Mouse (Mus musculus) gastrocnemius, postnatal 14 days (tissue): ENCODE results near the gene Akap13. TPM values are rescaled to one million over a fixed set of nuclear protein-coding genes. Genes with fewer than 3 reads are reported as not detected.
A peak's percentile ranks its signal among the peaks of the same experiment; 100 is the strongest.

Source experiments
- DNase-seq: peaks from one replicate; pipeline ENCODE4 v3.0.0; 2021; ENCODE audit warnings: mixed read lengths
- intact Hi-C: fragments of 180-260 bp; cut with DNase I; formaldehyde crosslinking; loops from one replicate; pipeline ENCODE4 v1.15.1; 2025; ENCODE audit warnings: low total_unique reads
- total RNA-seq, 2 experiments: library from RNA; stranded (reverse); gene quantifications; 2 replicates each; pipeline ENCODE4 v1.2.3; 2021

Akap13 gene
- total RNA-seq, 2 experiments from 2014 or later: 65.0 to 73.0 TPM

- intact Hi-C loops: no loop called here
Measured at GRCm38 (mm10) chr7:75644585-75644984, 189.3 kb downstream of the Akap13 start.

GRCm38 (mm10) chr7:75645156-75645933, 190.0 kb downstream of the Akap13 start:
- intact Hi-C loops: no loop called here
- no peak for DNase-seq

More at GRCm38 (mm10) chr7:75644585-75644984, 189.3 kb downstream of the Akap13 start:
- no peak for DNase-seq

GRCm38 (mm10) chr7:75648051-75648450, 192.7 kb downstream of the Akap13 start:
- no peak for DNase-seq
- intact Hi-C loops: no loop called here

GRCm38 (mm10) chr7:75648961-75649360, 193.6 kb downstream of the Akap13 start:
- intact Hi-C loops: no loop called here

GRCm38 (mm10) chr7:75649966-75650365, 194.6 kb downstream of the Akap13 start:
- DNase-seq: no peak
- intact Hi-C loops: no loop called here

More at GRCm38 (mm10) chr7:75648961-75649360, 193.6 kb downstream of the Akap13 start:
- DNase-seq: no peak

- intact Hi-C loops: no loop called here
- no peak for DNase-seq
Measured at GRCm38 (mm10) chr7:75653684-75654317, 198.5 kb downstream of the Akap13 start.

GRCm38 (mm10) chr7:75655180-75656074, 200.1 kb downstream of the Akap13 start:
- intact Hi-C loops: no loop called here
- DNase-seq: no peak

GRCm38 (mm10) chr7:75656297-75656852, 201.0 kb downstream of the Akap13 start:
- no peak for DNase-seq
- intact Hi-C loops: no loop called here

- intact Hi-C loops: no loop called here
- no peak for DNase-seq
Measured at GRCm38 (mm10) chr7:75656896-75657295, 201.6 kb downstream of the Akap13 start.

GRCm38 (mm10) chr7:75664455-75664854, 209.1 kb downstream of the Akap13 start:
- intact Hi-C loops: no loop called here
- no peak for DNase-seq

GRCm38 (mm10) chr7:75666982-75667381, 211.6 kb downstream of the Akap13 start:
- no peak for DNase-seq
- intact Hi-C loops: no loop called here

- intact Hi-C loops: no loop called here
- DNase-seq: no peak
Measured at GRCm38 (mm10) chr7:75667531-75667930, 212.2 kb downstream of the Akap13 start.

- intact Hi-C loops: no loop called here
- DNase-seq: no peak
Measured at GRCm38 (mm10) chr7:75668396-75668795, 213.1 kb downstream of the Akap13 start.

GRCm38 (mm10) chr7:75669416-75669815, 214.1 kb downstream of the Akap13 start:
- DNase-seq: no peak
- intact Hi-C loops: no loop called here

- intact Hi-C loops: no loop called here
- no peak for DNase-seq
Measured at GRCm38 (mm10) chr7:75679631-75680030, 224.3 kb downstream of the Akap13 start.

GRCm38 (mm10) chr7:75682901-75683300, 227.6 kb downstream of the Akap13 start:
- peak; percentile 30 for DNase-seq
- intact Hi-C loops: no loop called here

- intact Hi-C loops: no loop called here
Measured at GRCm38 (mm10) chr7:75683410-75683809, 228.1 kb downstream of the Akap13 start.

GRCm38 (mm10) chr7:75684976-75685375, 229.6 kb downstream of the Akap13 start:
- intact Hi-C loops: no loop called here
- no peak for DNase-seq

More at GRCm38 (mm10) chr7:75683410-75683809, 228.1 kb downstream of the Akap13 start:
- no peak for DNase-seq

- intact Hi-C loops: no loop called here
- DNase-seq: no peak
Measured at GRCm38 (mm10) chr7:75686046-75686826, 230.9 kb downstream of the Akap13 start.
